Mouse (Mus musculus) sigmoid colon, adult 10 weeks (tissue): ENCODE measurements around the gene Msln. TPM values are rescaled to one million over a fixed set of nuclear protein-coding genes. Genes with fewer than 3 reads are reported as not detected.

Source experiments
- polyA plus RNA-seq: library from polyadenylated mRNA; stranded (reverse); fragments of 350-450 nt; fragmentation: Illumina TruSeq; extraction: RNeasy Lipid Tissue Mini Kit (QIAGEN cat#74804); gene quantifications from one replicate; pipeline ENCODE4 v1.2.3, GENCODE M21; 2014; ENCODE audit warnings: low read depth, low replicate concordance

Gene Msln
- 0.41 TPM for polyA plus RNA-seq

GRCm38 (mm10) chr17:25754241-25754640 is at the start of gene Msln:
Gene Msln, minus strand, starts transcription at chr17:25754378.

GRCm38 (mm10) chr17:25796951-25797369 is 42.8 kb upstream of the Msln start, which contains the start of gene Metrn:
Gene Metrn, minus strand, starts transcription at chr17:25797136.

GRCm38 (mm10) chr17:25795609-25796092 is 41.5 kb upstream of the Msln start, which contains the start of gene AC134908.4:
Gene AC134908.4, minus strand, starts transcription at chr17:25795659.

GRCm38 (mm10) chr17:25792615-25793014 is 38.4 kb upstream of the Msln start, which contains the start of gene Fam173a:
Gene Fam173a, minus strand, starts transcription at chr17:25792901.

GRCm38 (mm10) chr17:25786280-25786679 is 32.1 kb upstream of the Msln start, which contains the start of gene Ccdc78:
Gene Ccdc78, plus strand, starts transcription at chr17:25786580.

GRCm38 (mm10) chr17:25785281-25785745 is 31.1 kb upstream of the Msln start, which contains the start of gene Haghl:
Gene Haghl, minus strand, starts transcription at chr17:25785673.

GRCm38 (mm10) chr17:25773549-25774120 is 19.5 kb upstream of the Msln start, which contains the start of gene Narfl:
Gene Narfl, plus strand, starts transcription at chr17:25773776.

GRCm38 (mm10) chr17:25735745-25736144 is 18.4 kb downstream of the Msln start, which contains the start of gene Mslnl:
Gene Mslnl, plus strand, starts transcription at chr17:25736042.

GRCm38 (mm10) chr17:25727265-25728008 is 26.7 kb downstream of the Msln start, which contains the start of the genes Chtf18 and Rpusd1:
Gene Chtf18, minus strand, starts transcription at chr17:25727419.
Gene Rpusd1, plus strand, starts transcription at chr17:25727670.

GRCm38 (mm10) chr17:25716711-25717637 is 37.2 kb downstream of the Msln start, which contains the start of gene Gng13:
Gene Gng13, plus strand, starts transcription at chr17:25717171.

Other genes starting within 250 kb of the Msln start
- 0.22 TPM for gene Sox8, start 183.7 kb downstream of the Msln start, polyA plus RNA-seq
- gene Lmf1, start 175.3 kb downstream of the Msln start, polyA plus RNA-seq: 0.32 TPM
- not detected for gene Gng13, start 37.2 kb downstream of the Msln start, polyA plus RNA-seq
- not detected for gene Chtf18, start 27.0 kb downstream of the Msln start, polyA plus RNA-seq
- gene Rpusd1, start 26.7 kb downstream of the Msln start, polyA plus RNA-seq: not detected
- not detected for gene Mslnl, start 18.3 kb downstream of the Msln start, polyA plus RNA-seq
- gene Narfl, start 19.4 kb upstream of the Msln start, polyA plus RNA-seq: 1.5 TPM
- gene Haghl, start 31.3 kb upstream of the Msln start, polyA plus RNA-seq: not detected
- not detected for gene Ccdc78, start 32.2 kb upstream of the Msln start, polyA plus RNA-seq
- gene Fam173a, start 38.5 kb upstream of the Msln start, polyA plus RNA-seq: 0.38 TPM
- gene AC134908.4, start 41.3 kb upstream of the Msln start, polyA plus RNA-seq: not detected
- gene Metrn, start 42.8 kb upstream of the Msln start, polyA plus RNA-seq: not detected
- 1.4 TPM for gene Fbxl16, start 54.7 kb upstream of the Msln start, polyA plus RNA-seq
- gene Wdr24, start 69.2 kb upstream of the Msln start, polyA plus RNA-seq: 0.76 TPM
- gene Jmjd8, start 74.5 kb upstream of the Msln start, polyA plus RNA-seq: 3.4 TPM
- 7.7 TPM for gene Stub1, start 79.0 kb upstream of the Msln start, polyA plus RNA-seq
- gene Rhbdl1, start 82.9 kb upstream of the Msln start, polyA plus RNA-seq: not detected
- gene Gm20683, start 87.4 kb upstream of the Msln start, polyA plus RNA-seq: not detected
- gene Rhot2, start 90.5 kb upstream of the Msln start, polyA plus RNA-seq: 18.0 TPM
- 1.8 TPM for gene Wdr90, start 107.1 kb upstream of the Msln start, polyA plus RNA-seq
- not detected for gene Mcrip2, start 114.4 kb upstream of the Msln start, polyA plus RNA-seq
- gene Mettl26, start 120.7 kb upstream of the Msln start, polyA plus RNA-seq: 15.8 TPM
- not detected for gene Wfikkn1, start 126.5 kb upstream of the Msln start, polyA plus RNA-seq
- gene Rab40c, start 165.3 kb upstream of the Msln start, polyA plus RNA-seq: 1.5 TPM
- 26.7 TPM for gene Pigq, start 190.6 kb upstream of the Msln start, polyA plus RNA-seq
- gene Nhlrc4, start 190.6 kb upstream of the Msln start, polyA plus RNA-seq: not detected
- not detected for gene A930017K11Rik, start 198.2 kb upstream of the Msln start, polyA plus RNA-seq
- 0.85 TPM for gene Capn15, start 231.4 kb upstream of the Msln start, polyA plus RNA-seq